Mouse (Mus musculus) frontal cortex, postnatal 36 days (tissue): ENCODE results near the gene Gm20807.
"Not testable (repeated sequence)": the region's sequence is repeated elsewhere in the genome, so short reads cannot be mapped to it uniquely, and the experiment has no call there.

Source experiments
- DNase-seq, 2 experiments: peaks; one replicate each; pipeline ENCODE4 v3.0.0; 2022; ENCODE audit warnings: low spot score in 2 of 2

Gm20807 gene

GRCm38 (mm10) chrY:13042591-13042990 lies at the start of gene Gm20807:
Gene Gm20807 (plus strand): TSS chrY:13042891.
- DNase-seq: not testable (repeated sequence)
